Mouse (Mus musculus) brain, embryonic 14.5 days (tissue): Measurements from ENCODE around the gene Snx21. TPM values are rescaled to one million over a fixed set of nuclear protein-coding genes. Genes with fewer than 3 reads are reported as not detected.

ENCODE experiments used
- DNase-seq: peaks from one replicate; pipeline ENCODE4 v3.0.0-alpha.2; 2011; ENCODE audit warnings: low read depth
- CTCF ChIP-seq: fragments of 200-500 bp; IDR thresholded peaks from 2 replicates; pipeline ENCODE4 v1.5.1; 2012; ENCODE audit warnings: inconsistent platforms, mild to moderate bottlenecking, moderate library complexity, borderline replicate concordance; ENCODE audit not compliant: insufficient read depth, insufficient read length; ENCODE audit errors: extremely low read depth
- POLR2A ChIP-seq: fragments of 200-500 bp; IDR thresholded peaks from 2 replicates; pipeline ENCODE4 v1.6.1; 2012; ENCODE audit warnings: mild to moderate bottlenecking, inconsistent platforms, borderline replicate concordance; ENCODE audit not compliant: poor library complexity, insufficient read depth, insufficient read length, severe bottlenecking; ENCODE audit errors: extremely low read depth
- polyA plus RNA-seq: library from polyadenylated mRNA; depleted of rRNA; stranded (reverse); fragments of >200 nt; gene quantifications from 2 replicates; pipeline ENCODE4 v1.2.3, GENCODE M21; 2012

Snx21 gene
- polyA plus RNA-seq, 1 experiment: 27.0 TPM

DNA sequence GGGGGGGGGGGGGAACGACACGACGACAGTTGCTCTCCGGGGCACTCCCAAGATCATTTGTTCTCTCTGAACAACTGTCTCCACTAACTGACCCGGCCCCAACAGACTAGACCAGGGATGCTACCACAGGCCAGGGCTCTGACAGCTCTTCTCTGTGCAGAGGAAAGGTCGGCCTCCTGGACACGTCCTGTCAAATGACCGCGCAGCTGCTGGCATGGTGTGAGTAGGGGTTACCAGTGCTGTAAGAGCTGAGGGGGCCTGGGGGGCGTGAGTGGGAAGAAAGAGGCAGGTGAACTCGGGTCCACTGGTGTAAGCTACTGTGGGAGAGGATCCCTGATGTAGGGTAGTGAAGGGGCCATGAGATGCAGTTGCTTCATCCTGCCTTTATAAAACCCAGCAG is 27.8 kb upstream of the Snx21 start:
- TF ChIP-seq POLR2A (no peak), CTCF (no peak)
- DNase-seq: no peak

DNA sequence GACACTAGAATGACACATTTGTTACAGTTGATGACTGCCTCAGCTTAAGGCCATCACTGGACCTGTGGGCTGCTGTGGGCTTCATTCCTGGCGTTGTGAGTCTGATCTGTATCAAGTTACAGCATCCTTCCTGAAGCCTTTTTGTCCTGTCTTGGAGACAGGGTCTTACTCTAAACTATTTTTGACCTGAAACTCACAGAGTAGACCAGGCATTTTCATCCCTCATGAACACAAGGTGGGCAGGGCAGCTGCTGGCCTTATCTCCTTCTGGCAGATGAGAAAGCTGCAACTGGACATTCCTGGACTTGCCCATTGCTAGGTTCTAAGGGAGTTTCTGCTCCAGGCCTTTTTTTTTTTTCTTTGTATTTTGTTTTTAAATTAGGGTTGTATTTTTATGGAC is 26.9 kb upstream of the Snx21 start:
- no peak for DNase-seq
- TF ChIP-seq CTCF: no peak
- no peak for TF ChIP-seq POLR2A

DNA sequence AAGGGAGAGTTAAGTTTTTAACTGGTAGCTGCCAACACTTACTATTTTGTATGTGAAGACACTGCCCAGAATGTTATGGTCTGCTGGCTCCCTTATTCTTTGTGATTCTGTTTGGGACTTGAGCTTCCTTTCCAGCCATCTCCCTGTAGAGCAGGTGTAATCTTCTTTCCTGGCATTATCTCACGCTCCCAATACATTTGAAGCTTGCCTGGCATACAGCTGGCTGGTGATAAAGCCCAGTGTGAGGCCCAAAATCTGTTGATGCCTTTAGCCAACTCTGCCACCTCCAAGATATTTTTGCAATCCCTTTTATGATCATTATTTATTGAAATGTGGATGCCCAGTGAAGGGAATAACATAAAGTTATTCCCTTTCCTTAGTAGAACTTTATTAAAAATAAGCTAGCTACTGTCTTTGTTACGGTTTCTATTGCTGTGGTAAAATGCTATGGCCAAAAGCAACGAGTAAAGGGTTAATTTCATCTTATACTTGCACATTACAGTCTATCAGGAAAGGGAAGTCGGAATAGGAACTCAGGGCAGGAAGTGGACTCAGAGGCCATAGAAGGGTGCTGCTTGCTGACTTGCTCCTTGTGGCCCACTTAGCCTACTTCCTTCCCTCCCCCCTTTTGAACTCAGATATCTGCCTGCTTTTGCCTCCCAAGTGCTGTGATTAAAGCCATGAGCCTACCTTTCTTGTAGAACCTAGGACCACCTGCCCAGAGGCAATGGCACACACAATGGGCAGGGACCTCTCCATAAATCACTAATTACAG is 25.4 kb upstream of the Snx21 start:
- TF ChIP-seq CTCF: no peak
- TF ChIP-seq POLR2A: no peak
- DNase-seq: no peak

DNA sequence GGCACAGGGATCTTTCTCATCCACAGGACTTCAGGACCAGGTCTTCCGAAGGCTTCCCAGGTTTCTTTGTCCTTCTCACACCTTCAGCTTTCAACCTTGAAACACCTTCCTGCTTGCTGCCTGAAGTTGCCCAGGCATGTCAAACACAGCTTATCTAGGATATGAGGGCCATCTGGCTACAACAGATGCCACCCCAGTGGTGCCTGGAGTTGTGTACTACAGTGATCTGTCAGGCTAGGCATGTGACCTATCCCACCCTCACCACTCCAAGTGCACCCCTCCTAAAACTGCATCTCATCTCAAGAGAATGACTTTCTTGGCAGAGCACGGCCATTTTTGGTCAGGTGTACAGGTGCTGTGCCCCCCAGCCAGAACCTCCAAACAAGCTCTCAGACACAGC is 24.1 kb upstream of the Snx21 start:
- no peak for DNase-seq
- TF ChIP-seq POLR2A (no peak), CTCF (no peak)

DNA sequence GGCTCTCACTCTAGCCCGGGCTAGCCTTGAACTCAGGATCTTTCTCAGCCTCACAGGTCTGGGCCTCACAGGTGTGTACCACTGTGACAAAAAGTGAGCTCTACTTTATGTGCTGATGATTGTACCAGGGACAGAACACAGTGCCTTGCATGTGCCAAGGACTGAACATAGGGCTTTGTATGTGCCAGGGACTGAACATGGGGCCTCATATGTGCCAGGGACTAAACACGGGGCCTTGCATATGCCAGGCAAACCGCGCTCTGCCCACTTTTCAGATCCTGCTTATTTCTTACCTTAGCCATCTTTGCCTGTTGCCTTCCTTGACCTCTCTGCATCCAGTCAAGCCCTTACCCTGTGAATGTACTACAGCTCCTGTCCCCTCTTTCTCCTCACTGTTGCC is 23.7 kb upstream of the Snx21 start:
- no peak for TF ChIP-seq CTCF
- TF ChIP-seq POLR2A: no peak
- DNase-seq: no peak

DNA sequence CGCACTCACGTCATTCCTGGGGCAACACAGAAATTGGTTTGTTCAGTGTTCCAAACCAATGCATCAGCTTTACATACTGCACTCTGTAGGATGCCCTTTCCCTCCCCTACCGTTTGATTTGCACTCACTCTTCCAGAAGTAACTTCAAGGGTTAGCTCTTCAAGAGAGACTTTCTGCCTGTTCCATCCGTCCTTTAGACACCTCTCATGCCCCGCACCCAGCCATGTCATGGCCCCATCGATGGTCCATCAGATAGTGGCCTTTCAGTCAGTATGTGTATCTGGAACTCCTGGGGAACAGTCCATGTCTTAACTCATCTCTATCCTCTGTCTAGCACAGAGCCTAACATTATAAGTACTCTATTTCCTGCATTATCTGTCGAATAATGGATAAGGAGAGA is 23.0 kb upstream of the Snx21 start:
- DNase-seq: no peak
- TF ChIP-seq POLR2A (no peak), CTCF (no peak)

DNA sequence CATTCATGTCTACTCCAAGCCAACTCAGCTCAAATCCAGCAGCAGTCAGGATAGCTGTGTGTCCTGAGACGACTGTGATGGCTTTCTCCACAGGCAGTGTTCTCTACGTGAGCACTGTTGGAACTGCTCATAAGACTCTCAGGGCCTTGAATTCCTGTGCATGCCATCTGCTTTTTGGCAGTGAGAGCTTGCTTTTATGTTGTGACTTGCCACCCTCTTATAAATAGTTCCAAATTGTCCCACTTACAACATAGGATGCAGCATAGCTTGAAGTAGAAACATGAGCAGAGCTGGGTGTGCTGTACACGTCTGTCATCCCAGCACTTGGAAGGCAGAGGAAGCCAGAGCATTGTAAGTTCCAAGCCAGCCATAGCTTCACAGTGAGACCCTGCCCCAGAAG is 19.8 kb upstream of the Snx21 start:
- no peak for TF ChIP-seq CTCF
- TF ChIP-seq POLR2A: no peak
- DNase-seq: no peak

DNA sequence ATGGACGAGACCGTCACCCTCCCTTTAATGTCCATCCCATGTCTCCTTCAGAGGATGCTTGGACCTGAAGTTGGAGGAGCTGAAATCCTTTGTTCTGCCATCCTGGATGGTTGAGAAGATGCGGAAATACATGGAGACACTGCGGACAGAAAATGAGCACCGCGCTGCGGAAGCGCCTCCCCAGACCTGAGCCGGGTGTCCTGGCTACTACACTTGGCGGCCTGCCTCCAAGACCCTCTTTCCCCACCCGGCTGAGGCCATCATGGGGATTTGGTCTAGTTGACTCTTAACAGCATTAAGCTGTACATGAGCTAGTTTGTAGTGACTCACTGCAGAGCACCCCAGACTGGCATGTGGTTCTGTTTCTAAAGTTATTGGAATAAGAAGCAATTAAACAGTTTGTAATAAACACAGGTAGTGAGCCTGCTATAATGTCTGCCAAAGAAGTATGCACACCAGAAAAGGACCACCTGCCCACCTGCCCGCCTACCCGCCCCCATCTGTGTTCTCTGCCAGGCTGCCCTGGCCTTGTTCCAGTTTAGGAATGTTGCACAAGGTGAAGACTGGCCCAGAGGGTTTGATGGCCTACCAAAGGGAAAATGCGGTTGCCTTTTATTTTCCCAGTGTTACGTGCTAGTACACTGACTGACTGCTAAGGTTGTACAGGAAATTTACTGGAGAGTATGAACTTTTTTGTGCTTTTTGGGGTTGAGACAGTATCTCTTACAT is 17.6 kb upstream of the Snx21 start:
- DNase-seq: no peak
- TF ChIP-seq CTCF (no peak), POLR2A (no peak)

DNA sequence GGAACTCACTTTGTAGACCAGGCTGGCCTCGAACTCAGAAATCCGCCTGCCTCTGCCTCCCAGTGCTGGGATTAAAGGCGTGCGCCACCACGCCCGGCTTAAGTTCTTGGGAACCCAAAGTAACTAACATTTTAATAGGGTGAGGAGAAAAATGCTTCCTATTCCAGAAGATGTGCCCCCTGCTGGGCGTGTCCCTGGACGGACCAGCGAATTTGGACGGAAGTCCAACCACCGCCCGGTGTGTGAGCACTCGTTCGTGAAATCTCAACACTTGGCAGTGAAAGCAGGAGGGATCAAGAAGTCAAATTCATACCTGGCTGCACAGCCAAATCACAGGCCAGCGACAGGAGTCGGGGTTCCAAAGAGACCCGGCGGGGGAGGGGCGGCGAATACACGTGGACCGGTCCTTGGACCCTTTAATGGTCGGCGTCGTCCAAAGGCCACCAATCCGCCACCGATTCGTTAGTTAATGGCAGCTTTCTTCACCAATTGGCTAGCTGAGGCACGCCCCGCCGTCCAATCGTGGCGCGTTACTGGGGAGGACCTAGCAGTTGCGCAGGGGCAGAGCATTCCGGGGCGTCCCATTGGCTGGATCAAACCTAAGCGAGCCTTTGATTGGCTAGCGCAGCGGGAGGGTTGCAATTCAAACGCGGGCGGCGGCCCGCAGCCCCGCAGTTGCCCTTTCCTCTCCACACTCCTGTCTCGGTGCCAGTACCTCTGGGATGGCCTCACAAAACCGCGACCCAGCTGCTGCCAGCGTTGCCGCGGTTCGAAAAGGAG is 16.2 kb upstream of the Snx21 start, which contains the start of gene Ube2c:
Ube2c (plus strand) TSS at position 641 of the 780 bp plus-strand sequence.
- TF ChIP-seq CTCF (peak; percentile 30; the same call in 1 of the 2 replicates), POLR2A (no peak)
- DNase-seq: peak; percentile 100

DNA sequence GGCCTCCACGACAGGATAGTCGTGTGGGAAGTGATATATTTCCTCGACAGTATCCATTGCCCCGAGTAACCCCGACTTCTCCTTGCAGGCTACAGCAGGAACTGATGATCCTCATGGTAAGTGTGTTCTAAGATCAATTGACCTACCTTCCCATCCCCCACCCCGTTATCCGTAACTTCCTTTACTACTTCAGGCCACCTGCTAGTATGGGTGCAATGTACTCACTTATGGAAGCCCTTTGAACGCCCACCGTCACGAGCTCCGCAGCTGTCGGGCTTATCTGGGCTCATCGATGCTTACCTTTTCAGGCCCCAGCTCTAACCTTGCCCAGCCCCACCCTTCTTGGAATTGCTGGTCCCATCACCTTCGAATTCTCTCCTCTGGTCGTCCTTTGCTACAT is 15.3 kb upstream of the Snx21 start:
- no peak for DNase-seq
- TF ChIP-seq POLR2A (no peak), CTCF (no peak)

DNA sequence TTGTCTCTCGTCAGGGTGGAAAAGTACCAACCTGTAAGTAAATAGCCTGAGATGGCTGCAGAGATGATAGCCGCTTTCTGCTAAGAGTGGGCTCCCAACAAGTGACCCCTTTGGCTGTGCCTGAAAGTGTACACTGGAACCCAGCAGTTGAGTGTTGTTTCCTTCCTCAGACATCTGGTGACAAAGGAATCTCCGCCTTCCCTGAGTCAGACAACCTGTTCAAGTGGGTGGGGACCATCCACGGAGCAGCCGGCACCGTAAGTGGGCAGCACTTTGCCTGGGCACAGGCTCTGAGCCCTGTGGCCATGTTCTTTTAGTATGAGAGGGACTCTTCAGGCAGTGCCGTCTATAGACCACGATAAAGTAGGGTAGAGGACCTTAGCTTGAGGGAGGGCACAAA is 14.5 kb upstream of the Snx21 start:
- TF ChIP-seq CTCF (no peak), POLR2A (no peak)

More for the DNA sequence above, 14.5 kb upstream of the Snx21 start:
- DNase-seq: no peak
